ENCODE assay signal across 8 mouse cellular contexts in genomic region chr11:52168461-52168860, GRCm38 (mm10). TPM values are rescaled to one million over a fixed set of nuclear protein-coding genes. Genes with fewer than 3 reads are reported as not detected.
DNase-seq lines count a peak whose midpoint lies in the region; ATAC-seq and TF ChIP-seq lines count a peak whose summit lies in the region.

No protein-coding gene starts in this region.

- H3K9ac ChIP-seq in kidney, embryonic 15.5 days: peak overlapping the region; percentile 36; the same call in 1 of the 2 replicates
- H3K9ac ChIP-seq in midbrain, embryonic 16.5 days (ENCODE audit: low read depth, low read length): 0 out of 2 replicates have a peak overlapping the region, but pooled peaks have one; percentile 11

- no peaks in the 10 kb centered on the region for H3K36me3 ChIP-seq in kidney, embryonic 15.5 days
- no peaks in the 10 kb centered on the region for H3K36me3 ChIP-seq in midbrain, embryonic 16.5 days (ENCODE audit: control insufficient read depth, insufficient read depth, low read length)

- TF ChIP-seq CTCF in cerebellum, adult 2 months (IDR thresholded peaks at IDR 0.05; ENCODE audit: borderline replicate concordance, insufficient read depth, low read depth, low read length): no peak

- TF ChIP-seq POLR2A in cerebellum, adult 2 months (IDR thresholded peaks at IDR 0.05; ENCODE audit: borderline replicate concordance, insufficient read depth, low read length): no peak

- H3K27ac ChIP-seq in kidney, embryonic 15.5 days: no peak overlapping the region
- H3K27ac ChIP-seq in midbrain, embryonic 16.5 days (ENCODE audit: low read length): no peak overlapping the region
- H3K27ac ChIP-seq in cerebellum, adult 2 months (ENCODE audit: insufficient read depth, low read length): no peak overlapping the region

- H3K4me1 ChIP-seq in kidney, embryonic 15.5 days: peaks cover 14% of the 10 kb centered on the region
- H3K4me1 ChIP-seq in midbrain, embryonic 16.5 days (ENCODE audit: control insufficient read depth, insufficient read depth, low read length): 0 out of 2 replicates have a peak, but pooled peaks cover 2% of the 10 kb centered on the region
- 0 out of 2 replicates have a peak, but pooled peaks cover 2% of the 10 kb centered on the region for H3K4me1 ChIP-seq in cerebellum, adult 2 months (ENCODE audit: control insufficient read depth, insufficient read depth, low read length)

- 16% methylated on average over 12 of the region's 12 CpGs for WGBS in kidney, embryonic 15.5 days
- 15% methylated on average over 12 of the region's 12 CpGs for WGBS in midbrain, embryonic 16.5 days
- 18% methylated on average over 12 of the region's 12 CpGs for WGBS in cerebellum, adult 2 months

- H3K4me2 ChIP-seq in kidney, embryonic 15.5 days: peak overlapping the region; percentile 87
- peak overlapping the region; percentile 68 for H3K4me2 ChIP-seq in midbrain, embryonic 16.5 days (ENCODE audit: low read length)

- peak overlapping the region; percentile 56 for H3K4me3 ChIP-seq in kidney, embryonic 15.5 days (replicated peaks)
- peak overlapping the region; percentile 36 for H3K4me3 ChIP-seq in midbrain, embryonic 16.5 days (ENCODE audit: low read depth, low read length)
- no peak overlapping the region for H3K4me3 ChIP-seq in cerebellum, adult 2 months (replicated peaks; ENCODE audit: insufficient read depth, low read depth, low read length)

- ATAC-seq in kidney, embryonic 15.5 days (replicated peaks; ENCODE audit: low FRiP score): no peak
- no peak for ATAC-seq in midbrain, embryonic 16.5 days

- no peaks in the 10 kb centered on the region for H3K9me3 ChIP-seq in kidney, embryonic 15.5 days (replicated peaks)
- H3K9me3 ChIP-seq in midbrain, embryonic 16.5 days (replicated peaks; ENCODE audit: control insufficient read depth, low read length, poor library complexity, severe bottlenecking): no peaks in the 10 kb centered on the region

- H3K27me3 ChIP-seq in kidney, embryonic 15.5 days: peaks cover 60% of the 10 kb centered on the region
- peaks cover 13% of the 10 kb centered on the region for H3K27me3 ChIP-seq in midbrain, embryonic 16.5 days (ENCODE audit: control insufficient read depth, insufficient read depth, low read depth, low read length)
- H3K27me3 ChIP-seq in cerebellum, adult 2 months (ENCODE audit: control insufficient read depth, insufficient read depth, low read length): peaks cover 4% of the 10 kb centered on the region; the same call in 1 of the 2 replicates

- no peak for DNase-seq in kidney, adult 9 months
- peak; percentile 9 for DNase-seq in embryo, embryonic 10 days (ENCODE audit: low spot score)
- peak; percentile 52 for DNase-seq in induced T-regulatory cell, adult 2 months (ENCODE audit: low read depth)
- DNase-seq in layer of hippocampus, adult 9-10 months (ENCODE audit: low spot score): no peak
- no peak for DNase-seq in cerebellum, adult 2 months
- no peak for DNase-seq in right cerebral cortex, adult 18-20 months

RNA-seq across cellular contexts. Expression of gene Olfr1373, which starts 23.1 kb away (rescaled TPM):
- not detected in 2 replicates for polyA plus RNA-seq in kidney, embryonic 15.5 days (2015; fragmentation: Nextera tagmentation; extraction: Ambion mirVana)
- polyA plus RNA-seq in midbrain, embryonic 16.5 days (2015; fragmentation: Nextera tagmentation; extraction: Ambion mirVana): not detected in 2 replicates
- not detected in 2 replicates for polyA plus RNA-seq in cerebellum, adult 2 months (2012; rRNA removed)

RNA-seq across cellular contexts. Expression of gene Olfr1371, which starts 45.3 kb away (rescaled TPM):
- not detected in 2 replicates for polyA plus RNA-seq in kidney, embryonic 15.5 days (2015; fragmentation: Nextera tagmentation; extraction: Ambion mirVana)
- not detected in 2 replicates for polyA plus RNA-seq in midbrain, embryonic 16.5 days (2015; fragmentation: Nextera tagmentation; extraction: Ambion mirVana)
- polyA plus RNA-seq in cerebellum, adult 2 months (2012; rRNA removed): not detected in 2 replicates

Comparison
In these comparisons a context has a peak if more than half of its experiments do, and no peak if none do; other contexts are left out.
1. DNase-seq: peak in embryo, embryonic 10 days (single experiment) and induced T-regulatory cell, adult 2 months (single experiment); none in kidney, adult 9 months (single experiment), layer of hippocampus, adult 9-10 months (single experiment), cerebellum, adult 2 months (0 of 2) and right cerebral cortex, adult 18-20 months (single experiment).